In genomic region chrX:42215742-42216141, GRCm38 (mm10) we compare ENCODE assay signal across 27 mouse cellular contexts.
A peak's percentile ranks its signal among the peaks of the same experiment; 100 is the strongest.
DNase-seq lines count a peak whose midpoint lies in the region; ATAC-seq and TF ChIP-seq lines count a peak whose summit lies in the region.
"Had no signal": no experiment of that assay in that cellular context is flagged by ENCODE, and none has a peak within 500 bp of the region (broad histone marks: within the 10 kb centered on the region; RNA-seq: fewer than 3 reads in every experiment).

No protein-coding gene starts in this region.

- ATAC-seq in liver, embryonic 14.5 days (ENCODE audit: insufficient read depth): 0 out of 2 replicates have a peak, but pooled peaks have one; percentile 45
- ATAC-seq in megakaryocyte progenitor cell, adult 5-6 weeks (replicated peaks; ENCODE audit: poor library complexity): peak; percentile 76
- ATAC-seq: forebrain, embryonic 13.5 days; forebrain, embryonic 16.5 days; hindbrain, postnatal 0 days had no signal

- H3K27ac ChIP-seq in gastrocnemius, adult 2 months: peak overlapping the region; percentile 59; the same call in 1 of the 2 replicates
- no peak overlapping the region for H3K27ac ChIP-seq in liver, embryonic 14.5 days
- H3K27ac ChIP-seq in embryonic facial prominence, embryonic 10.5 days (replicated peaks): no peak overlapping the region
- H3K27ac ChIP-seq: forebrain, embryonic 10.5 days; forebrain, embryonic 13.5 days; heart, adult 2 months; heart, embryonic 10.5 days; heart, embryonic 13.5 days; hindbrain, embryonic 14.5 days; hindbrain, postnatal 0 days had no signal

- no peak overlapping the region for H3K4me2 ChIP-seq in liver, embryonic 14.5 days (ENCODE audit: low read depth)
- H3K4me2 ChIP-seq: forebrain, embryonic 13.5 days; heart, embryonic 13.5 days; hindbrain, embryonic 14.5 days had no signal

- no peak overlapping the region for H3K4me3 ChIP-seq in gastrocnemius, adult 2 months
- no peak overlapping the region for H3K4me3 ChIP-seq in liver, embryonic 14.5 days (ENCODE audit: insufficient read depth in 1 of 2, low read depth in 2 of 2, low read length in 2 of 2)
- no peak overlapping the region for H3K4me3 ChIP-seq in embryonic facial prominence, embryonic 10.5 days
- H3K4me3 ChIP-seq: forebrain, embryonic 10.5 days; forebrain, embryonic 13.5 days; heart, adult 2 months; heart, embryonic 10.5 days; heart, embryonic 13.5 days had no signal

- H3K36me3 ChIP-seq in liver, embryonic 14.5 days (replicated peaks; ENCODE audit: control insufficient read depth, insufficient read depth, low read depth): no peaks in the 10 kb centered on the region; the same call in 1 of the 2 replicates
- H3K36me3 ChIP-seq in embryonic facial prominence, embryonic 10.5 days (replicated peaks): peaks cover 14% of the 10 kb centered on the region

- WGBS in liver, embryonic 14.5 days (ENCODE audit: insufficient replicate concordance): 30% methylated on average over 1 of the region's 1 CpGs
- WGBS in embryonic facial prominence, embryonic 10.5 days: 90% methylated on average over 1 of the region's 1 CpGs

- no peak for DNase-seq in gastrocnemius, adult 2 months
- DNase-seq in gastrocnemius, postnatal 25 days: no peak
- DNase-seq in liver, embryonic 14.5 days (ENCODE audit: low read depth in 3 of 3, low spot score in 3 of 3): peak in 1 of 3 experiments; percentile 9
- no peak for DNase-seq in liver
- no peak for DNase-seq in right cerebral cortex, postnatal 36 days (ENCODE audit: low spot score in 2 of 2)
- no peak for DNase-seq in embryonic facial prominence, embryonic 10.5 days (ENCODE audit: low spot score)
- DNase-seq: adrenal gland, adult 2 months; adrenal gland, postnatal 14 days; cerebellum, adult 11-12 months; cerebellum, adult 8-10 months; cerebellum, postnatal 10 days; cerebellum, postnatal 36 days; embryo, embryonic 11 days; gastrocnemius, postnatal 36 days; heart, adult 2 months; heart, postnatal 14 days; heart, postnatal 4 days had no signal

- intact Hi-C loops in gastrocnemius, adult 2 months (cut with DNase I): loop anchor here (5.0 kb wide), 1 partner anchor 63 kb away; no protein-coding TSS in a partner anchor

- H3K27me3 ChIP-seq in liver, embryonic 14.5 days (ENCODE audit: control insufficient read depth, insufficient read depth, low read length): no peaks in the 10 kb centered on the region
- H3K27me3 ChIP-seq in embryonic facial prominence, embryonic 10.5 days (replicated peaks; ENCODE audit: low read depth, poor library complexity, severe bottlenecking): no peaks in the 10 kb centered on the region
- H3K27me3 ChIP-seq: CH12.LX; forebrain, embryonic 13.5 days; heart, embryonic 13.5 days had no signal

- H3K4me1 ChIP-seq in liver, embryonic 14.5 days (replicated peaks; ENCODE audit: control insufficient read depth in 2 of 2, insufficient read depth in 2 of 2, low read length in 1 of 2): no peaks in the 10 kb centered on the region
- H3K4me1 ChIP-seq in embryonic facial prominence, embryonic 10.5 days: no peaks in the 10 kb centered on the region
- H3K4me1 ChIP-seq: forebrain, embryonic 10.5 days; forebrain, embryonic 13.5 days; heart, embryonic 10.5 days; heart, embryonic 13.5 days had no signal

- H3K9me3 ChIP-seq in liver, embryonic 14.5 days (ENCODE audit: control insufficient read depth, low read length): no peaks in the 10 kb centered on the region
- no peaks in the 10 kb centered on the region for H3K9me3 ChIP-seq in embryonic facial prominence, embryonic 10.5 days
- H3K9me3 ChIP-seq: forebrain, embryonic 10.5 days; forebrain, embryonic 13.5 days; G1E; heart, embryonic 10.5 days; heart, embryonic 13.5 days had no signal

- TF ChIP-seq EP300 in liver, embryonic 14.5 days (IDR thresholded peaks at IDR 0.05; ENCODE audit: low read depth): 0 out of 2 replicates have a peak, but pooled peaks have one; percentile 50

- no peak overlapping the region for H3K9ac ChIP-seq in liver, embryonic 14.5 days (replicated peaks)
- H3K9ac ChIP-seq: forebrain, embryonic 13.5 days; heart, embryonic 13.5 days; hindbrain, embryonic 14.5 days had no signal

- no peak for TF ChIP-seq CTCF in gastrocnemius, adult 2 months (IDR thresholded peaks at IDR 0.05)
- no peak for TF ChIP-seq CTCF in liver, embryonic 14.5 days (IDR thresholded peaks at IDR 0.05; ENCODE audit: low read depth)
